Mouse (Mus musculus): Measurements from ENCODE around the gene Slc47a2.
A peak's percentile ranks its signal among the peaks of the same experiment; 100 is the strongest.

The Slc47a2 gene

GRCm38 (mm10) chr11:61283414-61284049 lies 59.1 kb downstream of the Slc47a2 start:
- no peak for DNase-seq (ENCODE audit: low read depth, low spot score)

GRCm38 (mm10) chr11:61278445-61279077 lies 64.1 kb downstream of the Slc47a2 start:
- DNase-seq (ENCODE audit: low read depth, low spot score): no peak

- DNase-seq (ENCODE audit: low read depth, low spot score): no peak
Observed at GRCm38 (mm10) chr11:61277937-61278336, 64.7 kb downstream of the Slc47a2 start.

- no peak for DNase-seq (ENCODE audit: low read depth, low spot score)
Observed at GRCm38 (mm10) chr11:61276482-61276881, 66.2 kb downstream of the Slc47a2 start.

DNA sequence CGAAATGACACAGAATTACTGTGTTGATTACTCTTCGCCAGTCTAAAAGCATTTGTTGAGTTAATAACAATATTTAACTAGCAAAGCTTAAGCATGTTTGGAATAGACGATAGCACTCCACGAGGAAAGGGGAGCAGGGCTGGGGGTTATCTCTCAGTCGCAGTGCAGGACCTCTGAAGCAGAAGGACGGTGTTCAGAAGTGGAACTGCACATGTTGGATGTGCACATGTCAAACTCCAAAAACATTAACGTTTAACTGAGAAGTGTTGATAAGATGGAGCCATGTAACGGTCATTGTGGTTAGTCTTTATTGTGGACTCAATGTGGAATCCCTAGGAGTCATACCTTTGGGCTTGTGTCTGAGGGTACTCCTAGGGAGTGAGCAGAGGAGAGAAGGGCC lies 67.6 kb downstream of the Slc47a2 start:
- DNase-seq (ENCODE audit: low read depth, low spot score): no peak

DNA sequence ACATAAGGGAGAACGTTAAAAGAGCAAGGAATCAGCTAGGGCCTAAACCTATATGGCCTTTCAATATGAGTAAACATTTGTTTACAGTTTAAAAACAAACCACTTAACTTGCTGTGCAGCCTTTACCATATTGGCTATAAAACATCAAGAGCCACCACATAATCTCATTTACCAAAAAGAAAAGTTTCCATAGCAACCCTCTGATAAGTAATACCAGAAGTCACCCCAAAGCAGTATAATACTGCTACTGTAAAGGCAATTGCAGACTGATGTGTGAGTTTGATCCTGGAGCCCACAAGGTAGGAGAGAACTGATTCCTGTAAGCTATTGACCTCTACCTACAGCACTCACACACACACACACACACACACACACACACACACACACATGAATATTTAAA lies 68.2 kb downstream of the Slc47a2 start:
- DNase-seq (ENCODE audit: low read depth, low spot score): no peak

- DNase-seq (ENCODE audit: low read depth, low spot score): no peak
Observed at GRCm38 (mm10) chr11:61273928-61274327, 68.7 kb downstream of the Slc47a2 start.

- no peak for DNase-seq (ENCODE audit: low read depth, low spot score)
Observed at GRCm38 (mm10) chr11:61271612-61272011, 71.0 kb downstream of the Slc47a2 start.

- no peak for DNase-seq (ENCODE audit: low read depth, low spot score)
Observed at GRCm38 (mm10) chr11:61270406-61270805, 72.3 kb downstream of the Slc47a2 start.

DNA sequence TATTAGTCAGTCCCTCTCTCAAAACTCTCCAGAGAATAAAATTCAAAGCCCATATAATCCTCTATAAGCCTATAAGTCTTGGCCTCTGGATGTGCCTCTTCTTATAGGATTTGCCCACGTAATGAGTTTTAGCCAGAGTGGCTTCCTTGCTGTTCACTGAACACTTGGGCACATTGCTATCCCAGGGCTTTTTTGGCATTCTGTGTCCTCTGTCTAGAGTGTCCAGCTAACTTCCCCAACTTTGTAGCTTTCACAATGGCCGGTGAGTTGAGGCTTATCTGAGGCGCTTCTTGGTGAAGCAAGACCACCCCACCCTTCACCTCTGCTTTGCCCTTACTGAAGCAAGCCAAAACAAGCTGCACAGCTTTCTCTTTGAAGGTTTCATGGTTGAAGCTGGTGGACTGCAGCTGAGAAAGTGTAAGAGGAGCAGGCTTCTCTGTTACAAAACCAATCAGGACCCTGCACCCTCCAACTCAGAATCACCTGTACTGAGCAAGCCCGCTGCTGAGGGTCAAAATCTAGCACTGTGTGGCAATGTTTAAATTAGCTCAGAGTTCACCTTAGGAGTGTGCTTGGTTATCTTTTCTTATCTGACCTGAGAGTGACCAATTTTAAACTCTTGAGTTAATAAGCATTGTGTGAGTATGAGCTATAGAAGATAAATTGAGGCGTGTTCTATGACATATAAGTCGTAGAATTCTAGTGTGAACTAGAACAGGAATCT lies 73.9 kb downstream of the Slc47a2 start:
- no peak for DNase-seq (ENCODE audit: low read depth, low spot score)

DNA sequence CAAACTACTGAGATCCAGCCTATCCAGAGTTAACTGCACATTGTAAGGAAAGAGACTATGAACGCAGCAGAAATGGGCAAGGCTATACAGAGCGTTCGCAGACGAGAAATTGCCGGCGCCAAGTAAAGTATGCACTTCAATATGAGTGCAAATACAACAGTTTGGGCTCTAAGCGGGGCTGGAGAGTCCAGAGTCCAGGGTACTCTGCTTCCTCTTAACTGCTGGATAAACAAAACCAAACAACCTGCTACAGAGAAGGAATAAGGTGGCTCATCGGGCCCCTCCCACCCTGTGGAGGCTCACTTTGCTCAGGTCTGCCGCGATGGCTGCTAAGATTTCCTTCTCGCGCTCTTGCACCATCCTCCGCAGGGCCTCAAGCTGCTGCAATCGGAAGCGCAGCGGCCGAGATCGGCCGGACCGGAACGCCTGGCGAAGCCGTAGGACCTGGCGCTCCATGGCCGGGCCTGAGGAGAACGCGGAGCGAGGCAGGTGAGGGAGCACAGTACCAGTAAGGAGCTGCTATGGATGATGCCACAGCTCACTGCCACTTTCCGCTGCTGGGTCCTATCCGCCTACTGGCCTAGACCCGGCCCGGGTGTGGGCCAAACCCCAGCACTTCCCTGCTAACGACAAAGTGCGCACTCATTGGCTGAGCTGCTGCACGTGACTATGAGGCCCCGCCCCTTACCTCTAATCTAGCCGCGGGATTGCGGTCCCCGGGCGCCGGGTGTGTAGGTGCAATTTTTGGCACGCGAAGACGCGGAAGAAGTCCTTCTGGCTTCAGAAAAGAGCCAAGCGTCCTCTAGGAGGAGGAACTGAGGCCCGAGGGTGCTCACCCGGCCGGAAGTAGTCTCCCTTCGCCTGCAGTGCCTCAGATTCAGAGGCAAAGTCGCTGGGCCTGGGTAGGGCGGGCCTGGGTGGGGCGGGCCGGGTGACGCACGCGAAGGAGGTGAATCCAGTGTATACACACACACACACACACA lies 75.8 kb downstream of the Slc47a2 start, which contains the start of gene Aldh3a2:
Aldh3a2 (minus strand) TSS at position 914 of the 983 bp plus-strand sequence.
- peak; percentile 97 for DNase-seq (ENCODE audit: low read depth, low spot score)

GRCm38 (mm10) chr11:61263841-61264240 lies 78.8 kb downstream of the Slc47a2 start:
- DNase-seq (ENCODE audit: low read depth, low spot score): no peak

GRCm38 (mm10) chr11:61262516-61262915 lies 80.1 kb downstream of the Slc47a2 start:
- no peak for DNase-seq (ENCODE audit: low read depth, low spot score)

DNA sequence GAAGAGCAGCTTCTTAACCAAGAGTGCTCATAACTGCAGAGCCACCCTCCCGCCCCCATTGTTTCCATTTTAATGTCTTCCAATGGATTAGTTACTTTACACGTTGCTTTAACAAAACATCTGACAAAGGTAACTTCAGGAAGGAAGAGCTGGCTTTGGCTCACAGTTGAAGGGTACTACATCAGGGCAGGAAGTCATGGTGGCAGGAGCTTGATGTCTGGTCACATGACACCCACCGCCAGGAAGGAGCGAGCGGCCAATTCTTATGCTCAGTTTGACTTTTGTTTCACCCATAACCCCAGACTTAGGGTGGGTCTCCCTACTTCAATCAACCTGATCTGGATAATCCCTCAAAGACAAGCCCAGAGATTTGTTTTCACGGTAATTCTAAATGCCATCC lies 83.6 kb downstream of the Slc47a2 start:
- no peak for DNase-seq (ENCODE audit: low read depth, low spot score)

GRCm38 (mm10) chr11:61252807-61253206 lies 89.9 kb downstream of the Slc47a2 start:
- DNase-seq (ENCODE audit: low read depth, low spot score): no peak

DNA sequence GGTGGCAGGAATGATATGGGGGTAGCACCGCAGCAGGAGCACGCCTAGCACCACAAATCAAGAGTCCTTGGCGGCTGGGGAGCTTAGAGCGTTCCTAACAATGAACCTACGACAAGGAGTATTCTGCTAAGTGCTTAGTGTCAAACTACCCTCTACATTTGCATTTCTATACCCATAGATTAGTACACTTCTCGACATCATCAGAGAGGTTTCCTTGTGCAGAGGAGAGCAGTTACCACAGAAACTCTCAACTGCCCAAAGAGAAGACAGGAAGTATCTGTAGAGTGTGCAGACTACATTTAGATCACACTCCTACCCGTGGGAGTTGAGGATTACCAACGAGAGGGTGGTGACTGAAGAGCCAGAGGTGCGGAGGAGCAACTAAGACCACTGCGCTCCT lies 90.9 kb downstream of the Slc47a2 start:
- DNase-seq (ENCODE audit: low read depth, low spot score): no peak
